Mouse (Mus musculus) megakaryocyte, embryonic 14.5 days (primary cell): ENCODE measurements around the gene Fam171a1.

ENCODE experiments used
- FLI1 ChIP-seq: IDR thresholded peaks from 2 replicates; pipeline ENCODE4 v1.6.1; 2012; ENCODE audit warnings: low read length, inconsistent platforms, mixed read lengths
- GATA1 ChIP-seq: IDR thresholded peaks from 3 replicates; pipeline ENCODE4 v1.6.1; 2012; ENCODE audit warnings: mixed read lengths, low read length, inconsistent platforms, borderline replicate concordance

GRCm38 (mm10) chr2:3163501-3164076 lies 49.6 kb downstream of the Fam171a1 start:
- TF ChIP-seq GATA1 (no peak), FLI1 (no peak)
